Mouse (Mus musculus): ENCODE measurements around the gene Carnmt1.

Gene Carnmt1

DNA sequence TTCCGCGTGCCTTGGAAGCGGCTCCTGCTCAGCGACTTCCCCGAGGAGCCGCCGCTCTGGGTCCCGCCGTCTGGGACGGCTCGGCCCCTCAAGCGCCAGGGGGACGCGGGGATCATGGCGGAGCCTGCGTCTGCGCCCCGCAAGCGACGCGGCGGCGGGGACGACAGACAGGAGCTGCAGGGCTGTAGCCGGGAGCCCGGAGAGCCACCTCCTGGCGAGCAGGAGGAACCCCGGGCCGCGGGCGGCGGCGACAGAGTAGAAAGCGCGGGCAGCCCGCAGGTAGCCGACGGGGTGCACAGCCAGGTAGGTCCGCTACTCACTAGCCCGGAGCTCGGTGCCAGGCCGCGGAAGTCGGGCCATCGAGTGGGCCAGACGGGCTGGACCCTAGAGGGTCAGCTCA, 42.8 kb downstream of the Carnmt1 start:
- peak; percentile 63 for DNase-seq

DNA sequence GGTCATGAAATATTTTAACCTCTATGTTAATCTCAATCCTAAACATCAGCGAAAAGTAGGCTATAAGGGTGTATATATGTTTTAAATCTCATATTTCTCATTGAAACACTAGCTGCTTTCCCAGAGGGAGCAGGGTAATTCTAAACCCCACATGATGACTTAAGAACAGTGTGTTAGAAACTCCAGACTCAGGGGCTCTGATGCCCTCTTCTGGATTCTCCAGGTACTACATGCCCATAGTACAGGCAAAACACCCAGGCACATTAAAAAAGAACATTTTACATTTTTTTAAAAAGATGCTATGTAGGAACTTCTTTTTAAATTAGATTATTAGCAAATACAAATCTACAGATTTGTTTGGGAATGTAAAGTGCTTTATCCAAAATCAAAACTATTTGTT, 45.8 kb downstream of the Carnmt1 start:
- peak; percentile 73 for DNase-seq

DNA sequence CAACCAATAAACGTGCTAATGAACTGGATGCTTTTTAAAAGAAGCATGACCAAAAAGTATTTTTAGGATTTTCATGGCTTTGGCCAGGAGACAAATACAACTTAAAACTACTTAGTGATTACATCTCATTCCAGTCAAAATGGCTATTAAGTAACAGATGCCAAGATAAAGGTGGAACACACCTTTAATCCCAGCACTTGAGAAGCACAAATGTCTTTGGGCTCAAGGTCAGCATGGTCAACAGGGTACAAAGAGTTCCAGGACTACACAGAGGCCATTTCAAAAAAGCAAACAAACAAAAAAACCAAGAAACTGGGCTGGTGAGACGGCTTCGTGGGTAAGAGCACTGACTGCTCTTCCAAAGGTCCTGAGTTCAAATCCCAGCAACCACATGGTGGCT, 49.8 kb downstream of the Carnmt1 start:
- no peak for DNase-seq

DNA sequence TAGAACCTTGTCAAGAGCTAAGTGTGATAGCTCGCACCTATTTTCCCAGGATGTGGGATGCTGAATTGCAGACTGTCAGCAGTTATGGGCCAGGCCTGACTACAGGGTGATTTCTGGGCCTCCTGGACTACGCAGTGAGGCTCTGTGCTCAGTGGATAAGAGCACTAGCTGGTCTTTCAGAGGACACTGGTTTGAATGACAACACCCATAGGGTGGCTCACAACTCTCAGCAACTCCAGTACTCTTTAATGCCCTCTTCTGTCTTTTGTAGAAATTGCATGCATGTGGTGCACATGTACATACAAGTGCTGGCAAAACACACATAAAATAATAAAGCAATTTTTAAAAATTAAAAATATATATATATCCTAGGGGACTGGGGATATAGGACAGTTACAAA, 54.6 kb downstream of the Carnmt1 start:
- DNase-seq, result no peak

- DNase-seq, result no peak
These were observed 59.7 kb downstream of the Carnmt1 start for GRCm38 (mm10) chr19:18730255-18730654.

GRCm38 (mm10) chr19:18731077-18731476, 60.5 kb downstream of the Carnmt1 start:
- DNase-seq, result no peak

- DNase-seq, result no peak
These were observed 65.3 kb downstream of the Carnmt1 start for GRCm38 (mm10) chr19:18735901-18736300.

DNA sequence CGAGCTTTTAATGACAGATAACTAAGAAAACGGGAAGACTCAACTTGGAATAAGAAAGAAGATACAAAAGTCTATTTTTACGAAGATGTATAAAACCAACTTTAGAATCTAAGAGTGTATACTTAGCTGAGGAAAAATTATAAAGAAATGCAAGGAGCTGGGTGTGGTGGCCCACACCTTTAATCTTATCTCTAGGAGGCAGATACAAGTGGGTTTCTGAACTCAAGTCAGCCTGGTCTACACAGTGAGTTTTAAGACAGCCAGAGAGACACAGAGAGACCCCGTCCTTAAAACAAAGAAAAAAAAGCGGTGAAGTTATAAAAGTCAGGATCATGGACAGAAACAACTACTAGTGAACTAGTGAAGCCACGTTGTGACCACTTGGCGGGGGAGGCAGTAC, 68.6 kb downstream of the Carnmt1 start:
- DNase-seq, result no peak

GRCm38 (mm10) chr19:18743946-18744345, 73.4 kb downstream of the Carnmt1 start:
- no peak for DNase-seq

- no peak for DNase-seq
These were observed 76.2 kb downstream of the Carnmt1 start for GRCm38 (mm10) chr19:18746576-18747340.

DNA sequence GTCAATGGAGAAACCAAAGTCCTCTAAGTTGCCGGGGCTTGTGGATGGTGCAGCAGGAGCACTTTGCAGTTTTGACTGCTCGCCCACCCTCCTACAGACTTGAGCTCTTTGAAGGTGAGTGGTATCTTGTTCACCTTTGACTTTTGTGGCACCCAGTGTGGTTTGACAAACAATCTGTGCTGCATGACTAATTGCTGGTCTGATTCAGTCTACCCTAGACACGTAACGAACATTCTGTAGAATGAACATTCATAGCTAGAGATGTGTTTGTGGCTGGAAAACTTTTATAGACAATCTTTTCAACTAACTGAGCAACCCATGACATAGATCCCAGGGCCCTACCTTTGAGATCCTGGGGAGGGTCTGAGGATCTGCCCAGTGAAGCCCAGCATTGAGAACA, 76.8 kb downstream of the Carnmt1 start:
- DNase-seq, result no peak

- DNase-seq, result peak; percentile 11
These were observed 79.2 kb downstream of the Carnmt1 start, which contains the start of gene Trpm6 for GRCm38 (mm10) chr19:18749598-18750339. Gene Trpm6 (plus strand): TSS chr19:18749983.
